Mouse (Mus musculus) CH12.LX (cell line): Measurements from ENCODE around the gene Edar. TPM values are rescaled to one million over a fixed set of nuclear protein-coding genes. Genes with fewer than 3 reads are reported as not detected.

Experiments
- DNase-seq: peaks from one replicate; pipeline ENCODE4 v3.0.0-alpha.2; 2013; ENCODE audit errors: extremely low read depth
- H3K27ac ChIP-seq: 2 replicates; pipeline ENCODE4 v1.5.1; 2012; ENCODE audit warnings: low read depth, mild to moderate bottlenecking, control low read depth, moderate library complexity; ENCODE audit not compliant: insufficient read depth
- H3K27me3 ChIP-seq: replicated peaks from 2 replicates; pipeline ENCODE3; 2012; ENCODE audit warnings: inconsistent platforms
- H3K36me3 ChIP-seq, 2 experiments: replicated peaks in 1 of 2; 2 replicates each; pipeline versions ENCODE3 to v1.6.1; 2012; ENCODE audit warnings: inconsistent platforms in 1 of 2, low read length in 1 of 2, mild to moderate bottlenecking in 1 of 2, mixed read lengths in 1 of 2, moderate library complexity in 1 of 2; ENCODE audit not compliant: control insufficient read depth in 1 of 2, insufficient read depth in 1 of 2
- H3K4me1 ChIP-seq, 2 experiments: 2 replicates each; pipeline ENCODE4 v1.6.1; 2012; ENCODE audit warnings: inconsistent platforms in 1 of 2, moderate library complexity in 1 of 2; ENCODE audit not compliant: insufficient read depth in 2 of 2, control insufficient read depth in 1 of 2
- H3K4me2 ChIP-seq: 2 replicates; pipeline ENCODE4 v1.6.1; 2012; ENCODE audit warnings: low read depth, mild to moderate bottlenecking, control low read depth; ENCODE audit not compliant: poor library complexity, insufficient read depth, severe bottlenecking
- H3K4me3 ChIP-seq, 3 experiments: fragments of 150-350 bp in 1 of 3; sonication (generic) in 1 of 3; replicated peaks in 1 of 3; 2 replicates each; pipeline versions ENCODE3 to v1.5.1; 2011 to 2012; ENCODE audit warnings: low read depth in 2 of 3, low read length in 2 of 3, mild to moderate bottlenecking in 2 of 3, moderate library complexity in 2 of 3, control low read depth in 1 of 3, improper control_type of control experiment in 1 of 3, inconsistent platforms in 1 of 3, mixed read lengths in 1 of 3; ENCODE audit not compliant: poor library complexity in 1 of 3
- H3K79me2 ChIP-seq: replicated peaks from 2 replicates; pipeline ENCODE4 v1.6.1; 2012; ENCODE audit warnings: mild to moderate bottlenecking, moderate library complexity; ENCODE audit not compliant: control insufficient read depth, poor library complexity, insufficient read depth, severe bottlenecking; ENCODE audit errors: extremely low read depth
- H3K9ac ChIP-seq: 2 replicates; pipeline ENCODE4 v1.6.1; 2012; ENCODE audit warnings: low read depth, mild to moderate bottlenecking, control low read depth, moderate library complexity; ENCODE audit not compliant: insufficient read depth
- H3K9me3 ChIP-seq: replicated peaks from 2 replicates; pipeline ENCODE3; 2012; ENCODE audit warnings: low read length, inconsistent platforms, mixed read lengths
- BHLHE40 ChIP-seq: IDR thresholded peaks from 2 replicates; pipeline ENCODE4 v1.6.1; 2011; ENCODE audit warnings: mild to moderate bottlenecking, low read depth, low read length, improper control_type of control experiment
- CHD2 ChIP-seq: IDR thresholded peaks from 2 replicates; pipeline ENCODE4 v1.6.1; 2011; ENCODE audit warnings: low read length, improper control_type of control experiment
- CTCF ChIP-seq, 2 experiments: IDR thresholded peaks in 1 of 2; conservative IDR thresholded peaks in 1 of 2; 2 replicates each; pipeline ENCODE4 v1.5.1; 2011 to 2012; ENCODE audit warnings: low read depth in 2 of 2, low read length in 2 of 2, improper control_type of control experiment in 1 of 2, inconsistent platforms in 1 of 2, mild to moderate bottlenecking in 1 of 2, moderate library complexity in 1 of 2
- E2F4 ChIP-seq: IDR thresholded peaks from 2 replicates; pipeline ENCODE4 v1.6.1; 2011; ENCODE audit warnings: low read depth, low read length, improper control_type of control experiment; ENCODE audit not compliant: insufficient replicate concordance
- ELF1 ChIP-seq: IDR thresholded peaks from 2 replicates; pipeline ENCODE4 v1.6.1; 2014; ENCODE audit warnings: low read depth, mild to moderate bottlenecking, inconsistent platforms, low read length, improper control_type of control experiment
- GABPA ChIP-seq: IDR thresholded peaks from 2 replicates; pipeline ENCODE4 v1.6.1; 2012; ENCODE audit warnings: low read depth, low read length, improper control_type of control experiment, inconsistent platforms; ENCODE audit not compliant: insufficient replicate concordance
- HCFC1 ChIP-seq: IDR thresholded peaks from 2 replicates; pipeline ENCODE4 v1.6.1; 2012; ENCODE audit warnings: low read depth, mild to moderate bottlenecking, inconsistent platforms, low read length, improper control_type of control experiment
- IRF4 ChIP-seq: IDR thresholded peaks from 2 replicates; pipeline ENCODE4 v1.6.1; 2014; ENCODE audit warnings: low read depth, mild to moderate bottlenecking, inconsistent platforms, low read length, improper control_type of control experiment
- MAX ChIP-seq: IDR thresholded peaks from 2 replicates; pipeline ENCODE4 v1.6.1; 2011; ENCODE audit warnings: low read length, improper control_type of control experiment
- MAZ ChIP-seq: IDR thresholded peaks from 2 replicates; pipeline ENCODE4 v1.6.1; 2012; ENCODE audit warnings: low read depth, mild to moderate bottlenecking, inconsistent platforms, low read length, improper control_type of control experiment, moderate library complexity
- MYC ChIP-seq: IDR thresholded peaks from 2 replicates; pipeline ENCODE4 v1.6.1; 2011; ENCODE audit warnings: low read depth, mild to moderate bottlenecking, improper control_type of control experiment, low read length
- NELFE ChIP-seq: IDR thresholded peaks from 2 replicates; pipeline ENCODE4 v1.6.1; 2011; ENCODE audit warnings: low read depth, low read length, improper control_type of control experiment
- NRF1 ChIP-seq: IDR thresholded peaks from 2 replicates; pipeline ENCODE4 v1.6.1; 2014; ENCODE audit warnings: low read depth, mild to moderate bottlenecking, inconsistent platforms, low read length, improper control_type of control experiment, moderate library complexity
- POLR2A ChIP-seq: IDR thresholded peaks from 2 replicates; pipeline ENCODE4 v1.6.1; 2011; ENCODE audit warnings: low read depth, mild to moderate bottlenecking, improper control_type of control experiment, low read length
- RCOR1 ChIP-seq: conservative IDR thresholded peaks from 2 replicates; pipeline ENCODE4 v1.6.1; 2012; ENCODE audit warnings: low read depth, mild to moderate bottlenecking, inconsistent platforms, low read length, improper control_type of control experiment
- SMC3 ChIP-seq: IDR thresholded peaks from 2 replicates; pipeline ENCODE4 v1.6.1; 2011; ENCODE audit warnings: low read depth, low read length, improper control_type of control experiment
- TCF12 ChIP-seq: IDR thresholded peaks from 2 replicates; pipeline ENCODE4 v1.6.1; 2014; ENCODE audit warnings: low read depth, mild to moderate bottlenecking, inconsistent platforms, low read length, improper control_type of control experiment
- dilution Hi-C: fragments of 300-500 bp; cut with MboI; formaldehyde crosslinking; loops from 2 replicates; pipeline ENCODE4 v1.14.3; 2020; ENCODE audit warnings: low sequenced_read_pairs; ENCODE audit not compliant: extremely low pct_unique_long_range_greater_than_20kb, extremely low pct_ligation_motif_present
- in situ Hi-C: fragments of 300-500 bp; cut with MboI; formaldehyde crosslinking; loops from 3 replicates; pipeline ENCODE4 v1.14.3; 2019; ENCODE audit warnings: low sequenced_read_pairs, low pct_ligation_motif_present, low pct_unique_long_range_greater_than_20kb, mixed read lengths
- polyA plus RNA-seq: library from polyadenylated mRNA; unstranded; fragments of >175 nt; gene quantifications from 2 replicates; pipeline ENCODE4 v1.2.1, GENCODE M21; 2012; ENCODE audit warnings: low read depth; ENCODE audit not compliant: insufficient read length
- total RNA-seq, 2 experiments: library from RNA; depleted of rRNA; stranded (reverse); fragments of 300-350 nt in 1 of 2; fragments of >200 nt in 1 of 2; gene quantifications; 2 replicates each; pipeline ENCODE4 v1.2.3; 2012 to 2014

The Edar gene
- total and polyA plus RNA-seq, 3 experiments = not detected

- in situ Hi-C loops (no loop called here), dilution Hi-C loops (no loop called here)
- Histone ChIP-seq H3K27me3 (peaks cover 15% of the 10 kb centered on the region), H3K79me2 (no peaks in the 10 kb centered on the region), H3K27ac (no peak overlapping the region), H3K9me3 (peaks cover 4% of the 10 kb centered on the region), H3K4me3 (no peak overlapping the region), H3K4me1 (no peaks in the 10 kb centered on the region; a peak in 1 of 4 replicates), H3K36me3 (no peaks in the 10 kb centered on the region), H3K9ac (no peak overlapping the region), H3K4me2 (no peak overlapping the region)
- no peak for DNase-seq
- TF ChIP-seq MYC (no peak), RCOR1 (no peak), MAX (no peak), CHD2 (no peak), BHLHE40 (no peak), MAZ (no peak), POLR2A (no peak), SMC3 (no peak), ELF1 (no peak), NELFE (no peak), CTCF (conservative IDR thresholded peaks at IDR 0.05 in 1 of 2, IDR thresholded peaks at IDR 0.05 in 1 of 2; ENCODE audit: low read depth in 2 of 2, low read length in 2 of 2) (no peak), GABPA (no peak), IRF4 (no peak), TCF12 (no peak), HCFC1 (no peak), E2F4 (no peak)
These were observed 36.2 kb downstream of the Edar start for GRCm38 (mm10) chr10:58639291-58639690.

- H3K9me3 ChIP-seq = peaks cover 4% of the 10 kb centered on the region
- no peaks in the 10 kb centered on the region for H3K4me1 ChIP-seq
- no peak overlapping the region for H3K9ac ChIP-seq
- H3K4me3 ChIP-seq = no peak overlapping the region
- no peak overlapping the region for H3K27ac ChIP-seq
- H3K36me3 ChIP-seq = no peaks in the 10 kb centered on the region
- TF ChIP-seq CHD2 (no peak), NRF1 (no peak), BHLHE40 (no peak), HCFC1 (no peak)
- dilution Hi-C loops (no loop called here), in situ Hi-C loops (no loop called here)
- peaks cover 17% of the 10 kb centered on the region for H3K27me3 ChIP-seq
- no peak for DNase-seq
- H3K79me2 ChIP-seq = no peaks in the 10 kb centered on the region
- H3K4me2 ChIP-seq = no peak overlapping the region
These were observed 38.9 kb downstream of the Edar start for GRCm38 (mm10) chr10:58636431-58637080.
